Mouse (Mus musculus): ENCODE results near the gene Tnfsf4.

DNA sequence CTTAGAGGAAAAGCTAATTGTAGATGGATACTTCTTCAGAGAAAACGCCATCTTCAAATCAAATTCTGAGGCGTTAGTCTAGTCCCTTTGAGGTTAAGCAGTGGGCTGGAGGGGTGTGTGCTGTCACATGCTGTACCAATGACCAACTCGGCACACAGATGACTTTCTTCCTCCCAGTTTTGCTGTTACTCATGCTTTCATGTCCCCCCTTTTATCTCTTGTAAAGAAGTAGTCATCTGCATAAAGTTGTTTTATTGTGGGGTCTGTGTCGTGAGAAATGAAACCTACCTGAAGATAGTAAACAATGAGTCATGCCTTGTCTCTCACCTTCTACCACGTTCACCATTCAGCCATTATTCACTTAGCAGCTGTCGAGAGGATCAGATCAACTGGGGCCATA is 41.3 kb downstream of the Tnfsf4 start:
- TF ChIP-seq CTCF (IDR thresholded peaks at IDR 0.05; ENCODE audit: low read depth) (no peak), EP300 (IDR thresholded peaks at IDR 0.05; ENCODE audit: low read depth) (no peak)
